Mouse (Mus musculus) lung, adult 2 months (tissue): Measurements from ENCODE around the gene Ppp1r15b.

ENCODE experiments used
- CTCF ChIP-seq: fragments of 200-500 bp; IDR thresholded peaks from 2 replicates; pipeline ENCODE4 v1.5.1; 2011; ENCODE audit warnings: mild to moderate bottlenecking, low read length, control low read depth; ENCODE audit not compliant: insufficient read depth
- POLR2A ChIP-seq: fragments of 200-500 bp; IDR thresholded peaks from 2 replicates; pipeline ENCODE4 v1.6.1; 2011; ENCODE audit warnings: low read depth, mild to moderate bottlenecking, control low read depth, low read length, borderline replicate concordance; ENCODE audit errors: extremely low read depth

DNA sequence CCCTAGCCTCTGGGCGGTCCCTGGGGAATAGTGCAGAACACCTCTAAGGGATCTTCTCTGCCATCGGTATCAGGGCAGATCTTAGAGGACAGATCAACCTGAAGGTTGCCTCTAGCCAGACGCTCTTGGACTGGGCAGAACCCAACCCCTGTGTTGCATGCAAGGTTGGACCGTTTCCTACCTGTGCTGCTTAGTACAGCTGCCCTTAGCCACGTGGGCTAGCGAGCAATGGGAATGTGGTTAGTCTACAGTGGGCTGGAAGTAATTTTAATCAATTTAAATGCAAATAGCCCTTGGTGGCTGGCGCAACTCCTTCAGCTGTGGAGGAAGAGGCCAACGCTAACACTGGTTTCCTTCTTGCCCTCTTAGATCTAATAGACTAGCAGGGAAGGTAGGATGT, 39.3 kb downstream of the Ppp1r15b start:
- TF ChIP-seq CTCF (no peak), POLR2A (no peak)
